Mouse (Mus musculus): ENCODE measurements around the gene Alkbh4. TPM values are rescaled to one million over a fixed set of nuclear protein-coding genes. Genes with fewer than 3 reads are reported as not detected.
A peak's percentile ranks its signal among the peaks of the same experiment; 100 is the strongest.

The Alkbh4 gene
- total and polyA plus RNA-seq, 2 experiments from 2014 or later = 15.4 to 17.6 TPM

DNA sequence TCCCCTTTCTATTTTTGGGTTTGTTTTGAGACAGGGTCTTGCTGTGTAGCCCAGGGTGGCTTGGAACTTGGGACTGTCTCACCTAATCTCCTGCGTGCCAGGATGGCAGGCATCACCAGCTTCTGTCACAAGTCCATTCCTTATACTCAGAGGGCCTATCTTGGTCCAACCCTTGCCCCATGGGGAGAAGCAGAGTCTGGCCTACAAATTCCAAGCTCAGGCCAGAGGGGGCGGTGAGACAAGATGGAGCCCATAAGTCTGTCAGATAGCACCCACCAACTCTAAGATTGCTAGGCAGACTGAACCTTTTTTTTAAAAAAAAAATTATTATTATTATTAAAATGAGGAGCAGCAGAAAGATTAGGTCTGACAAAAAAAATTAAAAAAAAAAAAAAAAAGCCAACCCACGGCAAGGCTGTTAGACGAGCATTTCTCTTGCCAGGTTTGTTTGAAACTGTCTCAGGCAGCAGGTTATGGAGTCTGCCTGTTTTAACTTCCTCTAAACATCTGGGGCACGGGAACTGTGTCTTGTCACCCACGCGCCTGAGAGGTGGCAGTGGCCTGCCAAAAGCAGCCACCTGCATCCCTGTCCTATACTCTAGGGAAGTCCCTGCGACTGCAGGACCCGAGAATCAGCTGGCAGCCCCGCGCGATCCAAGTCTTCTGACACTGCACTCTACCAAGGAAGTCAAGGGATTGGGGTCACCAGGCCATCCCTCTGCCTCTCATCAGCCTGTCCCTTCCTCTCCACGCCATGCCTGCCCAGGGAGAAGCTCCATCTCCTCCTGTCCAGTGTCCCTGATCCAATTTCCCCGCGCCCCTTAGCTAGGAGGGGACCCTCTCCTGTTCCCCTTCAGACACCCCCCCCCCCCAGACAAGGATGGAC is 33.9 kb downstream of the Alkbh4 start:
- peaks cover 4% of the 10 kb centered on the region; the same call in 1 of the 2 replicates for H3K4me1 ChIP-seq (ENCODE audit: insufficient read depth, low read length)
- peak; percentile 61; the same call in 1 of the 2 replicates for ATAC-seq

DNA sequence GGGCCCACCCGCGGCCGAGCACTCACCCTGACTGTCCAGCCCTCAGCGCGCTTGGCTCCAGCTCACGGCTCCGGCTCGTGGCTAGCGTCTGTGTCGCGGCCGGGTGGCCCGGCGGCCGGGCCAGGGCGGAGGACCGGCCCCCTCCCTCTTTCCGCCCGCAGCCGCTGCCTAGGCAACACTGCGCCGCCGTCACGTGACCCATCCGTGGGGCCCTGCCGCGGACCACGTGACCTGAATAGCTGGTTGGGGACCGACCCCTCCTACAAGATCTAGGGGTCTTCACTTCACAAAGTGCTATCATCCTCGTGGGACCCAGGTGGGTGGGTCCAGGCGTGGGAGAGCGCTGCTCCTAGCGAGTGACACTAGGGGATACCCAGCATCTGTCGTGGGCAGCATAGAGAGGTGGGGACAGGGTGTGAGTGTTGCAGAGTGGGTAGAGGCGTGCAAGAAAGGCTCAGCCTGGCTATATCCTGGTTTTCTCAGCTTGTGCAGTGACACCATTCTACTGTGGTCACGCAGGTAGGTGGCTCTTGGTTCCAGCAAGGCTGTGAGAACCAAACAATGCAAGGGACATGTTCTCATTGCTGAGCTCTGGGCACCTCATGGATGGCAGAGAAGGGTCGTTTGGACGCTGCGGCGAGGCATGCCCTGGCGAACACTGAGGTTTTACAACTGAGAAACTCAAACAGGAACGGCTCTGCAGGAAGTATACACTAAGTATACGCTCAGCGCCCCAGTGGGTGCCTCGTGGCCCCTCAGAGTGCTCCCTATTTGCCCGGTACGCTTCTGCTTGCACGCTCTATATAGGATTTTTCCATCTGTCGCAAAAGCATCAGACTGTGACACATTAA is 34.8 kb downstream of the Alkbh4 start, which contains the start of gene Orai2:
Gene Orai2 (minus strand): TSS at position 202 of the 851 bp plus-strand sequence.
- Histone ChIP-seq H3K27me3 (ENCODE audit: insufficient read depth, low read length) (no peaks in the 10 kb centered on the region), H3K4me2 (ENCODE audit: low read depth, low read length) (peak within 1 kb of the TSS; percentile 90), H3K9ac (replicated peaks; ENCODE audit: low read length) (peak within 1 kb of the TSS; percentile 69), H3K27ac (peak within 1 kb of the TSS; percentile 83), H3K36me3 (ENCODE audit: insufficient read depth, low read length) (no peaks in the 10 kb centered on the region), H3K9me3 (ENCODE audit: low read length) (no peaks in the 10 kb centered on the region), H3K4me1 (ENCODE audit: insufficient read depth, low read length) (peaks cover 4% of the 10 kb centered on the region; the same call in 1 of the 2 replicates), H3K4me3 (ENCODE audit: low read length) (peak within 1 kb of the TSS; percentile 59)
- DNase-seq (ENCODE audit: low spot score) (peak; percentile 91), ATAC-seq (peak; percentile 89)
- 2% methylated on average over 45 of the region's 49 CpGs for WGBS
- no peak for TF ChIP-seq CTCF (IDR thresholded peaks at IDR 0.05; ENCODE audit: low read depth)

More for the DNA sequence above, 33.9 kb downstream of the Alkbh4 start:
- peak overlapping the region; percentile 90 for H3K4me2 ChIP-seq (ENCODE audit: low read depth, low read length)
- DNase-seq (ENCODE audit: low spot score) = peak; percentile 56
- H3K27ac ChIP-seq = peak overlapping the region; percentile 83
- peak overlapping the region; percentile 69 for H3K9ac ChIP-seq (replicated peaks; ENCODE audit: low read length)
- 9% methylated on average over 14 of the region's 15 CpGs for WGBS
- H3K9me3 ChIP-seq (ENCODE audit: low read length) = no peaks in the 10 kb centered on the region
- no peaks in the 10 kb centered on the region for H3K27me3 ChIP-seq (ENCODE audit: insufficient read depth, low read length)
- 0 out of 2 replicates have a peak, but pooled peaks have one; percentile 20 for TF ChIP-seq CTCF (IDR thresholded peaks at IDR 0.05; ENCODE audit: low read depth)
- H3K36me3 ChIP-seq (ENCODE audit: insufficient read depth, low read length) = no peaks in the 10 kb centered on the region
- peak overlapping the region; percentile 59 for H3K4me3 ChIP-seq (ENCODE audit: low read length)

DNA sequence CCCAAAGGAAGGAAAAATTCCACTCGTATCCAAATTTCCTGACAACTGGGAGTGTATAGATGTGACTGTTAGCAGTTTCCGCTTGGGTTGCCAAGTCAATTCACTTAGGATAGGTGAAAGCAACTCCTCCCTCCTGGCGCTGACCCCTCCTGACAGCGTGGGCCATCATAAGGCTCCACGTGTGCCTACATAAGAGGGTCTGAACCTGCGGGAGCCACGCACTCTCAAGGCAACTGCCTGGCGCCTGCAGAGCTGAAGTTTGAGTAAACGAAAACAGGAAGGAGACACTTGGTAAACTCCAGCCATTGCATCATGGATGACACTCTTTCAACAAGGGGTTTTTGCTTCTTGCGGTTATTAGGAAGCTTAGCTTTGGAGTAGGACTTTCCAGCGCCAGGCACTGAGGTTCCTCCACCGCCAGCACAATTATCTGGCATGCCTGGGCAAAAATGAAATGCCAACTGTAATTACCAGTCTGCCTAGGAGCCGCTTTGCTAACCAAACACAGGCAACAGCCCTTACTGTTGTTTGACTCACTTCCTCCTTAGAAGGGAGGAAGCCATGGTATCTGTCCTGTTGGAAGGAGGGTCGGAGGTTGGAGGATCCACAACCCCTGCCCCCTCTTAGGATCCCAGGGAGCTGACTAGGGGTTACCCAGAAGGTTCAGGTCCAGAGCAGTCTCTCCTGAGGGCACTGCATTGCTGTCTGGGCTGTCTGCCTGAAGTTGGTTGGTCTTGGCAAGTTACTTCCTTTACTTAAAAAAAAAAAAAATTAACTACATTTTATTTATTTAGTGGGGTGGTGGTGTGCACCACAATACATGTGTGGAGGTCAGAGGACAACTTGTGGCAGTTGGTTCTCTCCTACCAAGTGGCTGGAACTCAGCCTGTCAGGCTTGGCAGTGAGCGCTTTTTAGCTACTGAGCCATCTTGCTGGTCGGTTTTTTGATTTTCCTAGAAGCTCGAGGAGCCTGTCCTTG is 35.7 kb downstream of the Alkbh4 start:
- Histone ChIP-seq H3K9ac (replicated peaks; ENCODE audit: low read length) (peak overlapping the region; percentile 69; the same call in 1 of the 2 replicates), H3K4me1 (ENCODE audit: insufficient read depth, low read length) (peaks cover 4% of the 10 kb centered on the region; the same call in 1 of the 2 replicates), H3K27ac (peak overlapping the region; percentile 83), H3K4me3 (ENCODE audit: low read length) (peak overlapping the region; percentile 59), H3K9me3 (ENCODE audit: low read length) (no peaks in the 10 kb centered on the region), H3K36me3 (ENCODE audit: insufficient read depth, low read length) (no peaks in the 10 kb centered on the region), H3K4me2 (ENCODE audit: low read depth, low read length) (peak overlapping the region; percentile 90), H3K27me3 (ENCODE audit: insufficient read depth, low read length) (no peaks in the 10 kb centered on the region)
- no peak for TF ChIP-seq CTCF (IDR thresholded peaks at IDR 0.05; ENCODE audit: low read depth)
- 27% methylated on average over 17 of the region's 17 CpGs for WGBS
- DNase-seq (ENCODE audit: low spot score) (peak; percentile 16), ATAC-seq (0 out of 2 replicates have a peak, but pooled peaks have one; percentile 6)

DNA sequence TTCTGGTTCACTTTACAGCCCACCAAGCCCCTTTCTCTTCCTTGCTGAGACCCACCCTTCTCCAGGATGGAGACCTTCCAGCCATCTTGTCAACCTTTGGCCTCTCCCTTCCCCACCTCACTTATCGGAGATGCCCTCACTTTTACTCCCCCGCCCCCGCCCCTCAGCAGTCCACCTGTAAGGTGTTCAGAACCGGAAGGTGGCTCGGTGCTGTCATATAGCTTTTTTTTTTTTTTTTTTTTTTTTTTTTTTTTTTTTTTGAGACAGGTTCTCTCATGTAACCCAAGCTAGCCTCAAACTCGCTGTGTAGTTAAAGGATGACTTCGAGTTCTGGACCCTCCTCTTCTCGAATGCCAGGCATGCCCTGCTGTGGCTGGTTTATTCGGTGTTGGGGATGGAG is 37.0 kb downstream of the Alkbh4 start:
- no peak for TF ChIP-seq CTCF (IDR thresholded peaks at IDR 0.05; ENCODE audit: low read depth)
- Histone ChIP-seq H3K4me1 (ENCODE audit: insufficient read depth, low read length) (peaks cover 4% of the 10 kb centered on the region; the same call in 1 of the 2 replicates), H3K36me3 (ENCODE audit: insufficient read depth, low read length) (0 out of 2 replicates have a peak, but pooled peaks cover 4% of the 10 kb centered on the region), H3K27ac (no peak overlapping the region), H3K9ac (replicated peaks; ENCODE audit: low read length) (no peak overlapping the region), H3K27me3 (ENCODE audit: insufficient read depth, low read length) (no peaks in the 10 kb centered on the region), H3K4me2 (ENCODE audit: low read depth, low read length) (no peak overlapping the region), H3K4me3 (ENCODE audit: low read length) (no peak overlapping the region), H3K9me3 (ENCODE audit: low read length) (no peaks in the 10 kb centered on the region)
- ATAC-seq = no peak
- no peak for DNase-seq (ENCODE audit: low spot score)
- 82% methylated on average over 9 of the region's 9 CpGs for WGBS

DNA sequence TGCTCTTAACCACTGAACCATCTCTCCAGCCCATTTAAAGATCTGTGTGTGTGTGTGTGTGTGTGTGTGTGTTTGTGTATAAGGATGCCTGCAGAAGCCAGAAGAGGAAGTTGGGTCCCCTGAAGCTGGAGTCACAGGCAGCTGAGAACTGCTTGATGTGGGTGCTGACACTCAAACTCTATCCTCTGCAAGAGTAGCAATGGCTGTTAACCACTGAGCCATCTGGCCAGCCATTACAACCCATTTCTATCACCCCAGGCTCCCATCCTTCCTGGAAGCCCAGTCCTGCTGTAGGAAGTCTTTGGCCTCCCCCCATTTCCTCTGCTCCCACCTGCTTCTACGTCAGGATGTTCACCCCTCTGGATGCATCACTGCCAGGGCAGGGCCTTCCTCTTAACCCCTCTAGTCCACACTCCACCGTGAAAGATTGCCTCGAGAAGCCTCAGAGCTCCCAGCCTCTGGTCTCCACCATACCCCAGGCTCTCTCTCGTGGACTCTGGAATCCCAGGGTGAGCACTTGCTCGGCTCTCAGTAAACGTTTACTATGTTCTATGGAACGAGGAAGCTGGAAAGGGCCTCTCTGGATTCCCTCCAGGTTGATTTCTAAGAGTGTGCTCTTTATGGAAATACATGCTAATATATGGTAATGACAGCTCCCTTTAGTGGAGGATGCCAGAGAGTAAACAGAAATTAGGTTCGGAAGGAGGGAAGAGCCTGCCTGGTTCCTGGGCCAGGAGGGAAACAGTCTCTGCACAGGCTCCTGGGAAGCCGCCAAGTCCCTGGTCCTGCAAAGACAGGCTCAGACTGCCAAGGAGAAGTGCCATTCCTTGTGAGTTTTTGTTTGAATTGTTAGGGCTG is 37.9 kb downstream of the Alkbh4 start:
- H3K27ac ChIP-seq = peak overlapping the region; percentile 26; the same call in 1 of the 2 replicates
- H3K27me3 ChIP-seq (ENCODE audit: insufficient read depth, low read length) = no peaks in the 10 kb centered on the region
- TF ChIP-seq CTCF (IDR thresholded peaks at IDR 0.05; ENCODE audit: low read depth) = no peak
- 23% methylated on average over 9 of the region's 9 CpGs for WGBS
- no peaks in the 10 kb centered on the region for H3K9me3 ChIP-seq (ENCODE audit: low read length)
- DNase-seq (ENCODE audit: low spot score) (peak; percentile 79), ATAC-seq (no peak)
- no peak overlapping the region for H3K4me2 ChIP-seq (ENCODE audit: low read depth, low read length)
- H3K4me1 ChIP-seq (ENCODE audit: insufficient read depth, low read length) = peaks cover 4% of the 10 kb centered on the region; the same call in 1 of the 2 replicates
- no peak overlapping the region for H3K9ac ChIP-seq (replicated peaks; ENCODE audit: low read length)
- no peak overlapping the region for H3K4me3 ChIP-seq (ENCODE audit: low read length)
- H3K36me3 ChIP-seq (ENCODE audit: insufficient read depth, low read length) = peaks cover 12% of the 10 kb centered on the region

All from hindbrain, postnatal 0 days (tissue).